Mouse (Mus musculus): Measurements from ENCODE around the gene Ecd. TPM values are rescaled to one million over a fixed set of nuclear protein-coding genes. Genes with fewer than 3 reads are reported as not detected.

Ecd gene
- total RNA-seq, 1 experiment: 53.5 TPM

GRCm38 (mm10) chr14:20368271-20368670, 20.4 kb upstream of the Ecd start:
- DNase-seq (ENCODE audit: low read depth, low spot score): no peak
- H3K4me3 ChIP-seq (ENCODE audit: insufficient read depth in 1 of 2, low read depth in 1 of 2, low read length in 2 of 2, poor library complexity in 1 of 2, severe bottlenecking in 1 of 2): no peak overlapping the region
- in situ Hi-C loops (cut with MboI; ENCODE audit: low sequenced_read_pairs in 2 of 2, unreplicated experiment in 2 of 2): no loop called here
- H3K9ac ChIP-seq (ENCODE audit: insufficient read depth, low read depth, low read length, poor library complexity, severe bottlenecking): no peak overlapping the region
- no peaks in the 10 kb centered on the region for H3K4me1 ChIP-seq (ENCODE audit: control insufficient read depth in 2 of 2, insufficient read depth in 2 of 2, low read length in 2 of 2, poor library complexity in 1 of 2)
- TF ChIP-seq HCFC1 (IDR thresholded peaks at IDR 0.05; ENCODE audit: borderline replicate concordance, insufficient read depth, low read length): no peak
- no peak for TF ChIP-seq CHD2 (IDR thresholded peaks at IDR 0.05; ENCODE audit: low read depth, low read length)
- TF ChIP-seq ZNF384 (IDR thresholded peaks at IDR 0.05; ENCODE audit: low read depth, low read length): no peak
- TF ChIP-seq ZC3H11A (IDR thresholded peaks at IDR 0.05; ENCODE audit: borderline replicate concordance, low read depth, low read length): no peak
- no peak for TF ChIP-seq MAFK (IDR thresholded peaks at IDR 0.05; ENCODE audit: insufficient read depth, low read depth, low read length)
- H3K27ac ChIP-seq (ENCODE audit: insufficient read depth, low read depth, low read length, poor library complexity, severe bottlenecking): no peak overlapping the region
- H3K9me3 ChIP-seq (ENCODE audit: control insufficient read depth, insufficient read depth, low read depth, low read length): no peaks in the 10 kb centered on the region
- H3K36me3 ChIP-seq (ENCODE audit: control insufficient read depth, insufficient read depth, low read length, poor library complexity, severe bottlenecking): no peaks in the 10 kb centered on the region

- no peak for TF ChIP-seq ZNF384 (IDR thresholded peaks at IDR 0.05; ENCODE audit: low read depth, low read length)
- no peak for TF ChIP-seq ZC3H11A (IDR thresholded peaks at IDR 0.05; ENCODE audit: borderline replicate concordance, low read depth, low read length)
- TF ChIP-seq CHD2 (IDR thresholded peaks at IDR 0.05; ENCODE audit: low read depth, low read length): no peak
- no peak for TF ChIP-seq HCFC1 (IDR thresholded peaks at IDR 0.05; ENCODE audit: borderline replicate concordance, insufficient read depth, low read length)
- no peak for TF ChIP-seq MAFK (IDR thresholded peaks at IDR 0.05; ENCODE audit: insufficient read depth, low read depth, low read length)
Measured at GRCm38 (mm10) chr14:20363230-20363629, 15.3 kb upstream of the Ecd start.

GRCm38 (mm10) chr14:20347441-20347990, 405 bp downstream of the Ecd start:
- no peaks in the 10 kb centered on the region; the same call in 1 of the 2 replicates for H3K9me3 ChIP-seq (ENCODE audit: control insufficient read depth, insufficient read depth, low read depth, low read length)
- peaks cover 4% of the 10 kb centered on the region for H3K36me3 ChIP-seq (ENCODE audit: control insufficient read depth, insufficient read depth, low read length, poor library complexity, severe bottlenecking)
- peak overlapping the region; percentile 81 for H3K27ac ChIP-seq (ENCODE audit: insufficient read depth, low read depth, low read length, poor library complexity, severe bottlenecking)
- DNase-seq (ENCODE audit: low read depth, low spot score): no peak
- no peak for TF ChIP-seq HCFC1 (IDR thresholded peaks at IDR 0.05; ENCODE audit: borderline replicate concordance, insufficient read depth, low read length)
- TF ChIP-seq MAFK (IDR thresholded peaks at IDR 0.05; ENCODE audit: insufficient read depth, low read depth, low read length): no peak
- TF ChIP-seq CHD2 (IDR thresholded peaks at IDR 0.05; ENCODE audit: low read depth, low read length): no peak
- no peak for TF ChIP-seq ZNF384 (IDR thresholded peaks at IDR 0.05; ENCODE audit: low read depth, low read length)
- TF ChIP-seq ZC3H11A (IDR thresholded peaks at IDR 0.05; ENCODE audit: borderline replicate concordance, low read depth, low read length): no peak
- no peaks in the 10 kb centered on the region for H3K4me1 ChIP-seq (ENCODE audit: control insufficient read depth in 2 of 2, insufficient read depth in 2 of 2, low read length in 2 of 2, poor library complexity in 1 of 2)
- peak overlapping the region; percentile 85 to 97 for H3K4me3 ChIP-seq (ENCODE audit: insufficient read depth in 1 of 2, low read depth in 1 of 2, low read length in 2 of 2, poor library complexity in 1 of 2, severe bottlenecking in 1 of 2)
- in situ Hi-C loops (cut with MboI; ENCODE audit: low sequenced_read_pairs in 2 of 2, unreplicated experiment in 2 of 2): no loop called here
- H3K9ac ChIP-seq (ENCODE audit: insufficient read depth, low read depth, low read length, poor library complexity, severe bottlenecking): peak overlapping the region; percentile 99

More at GRCm38 (mm10) chr14:20363230-20363629, 15.3 kb upstream of the Ecd start:
- no peak overlapping the region for H3K27ac ChIP-seq (ENCODE audit: insufficient read depth, low read depth, low read length, poor library complexity, severe bottlenecking)
- DNase-seq (ENCODE audit: low read depth, low spot score): no peak
- H3K4me1 ChIP-seq (ENCODE audit: control insufficient read depth in 2 of 2, insufficient read depth in 2 of 2, low read length in 2 of 2, poor library complexity in 1 of 2): no peaks in the 10 kb centered on the region
- no peak overlapping the region for H3K4me3 ChIP-seq (ENCODE audit: insufficient read depth in 1 of 2, low read depth in 1 of 2, low read length in 2 of 2, poor library complexity in 1 of 2, severe bottlenecking in 1 of 2)
- H3K9me3 ChIP-seq (ENCODE audit: control insufficient read depth, insufficient read depth, low read depth, low read length): no peaks in the 10 kb centered on the region
- H3K9ac ChIP-seq (ENCODE audit: insufficient read depth, low read depth, low read length, poor library complexity, severe bottlenecking): no peak overlapping the region
- in situ Hi-C loops (cut with MboI; ENCODE audit: low sequenced_read_pairs in 2 of 2, unreplicated experiment in 2 of 2): no loop called here
- H3K36me3 ChIP-seq (ENCODE audit: control insufficient read depth, insufficient read depth, low read length, poor library complexity, severe bottlenecking): no peaks in the 10 kb centered on the region; the same call in 1 of the 2 replicates

GRCm38 (mm10) chr14:20345885-20346284, 2.0 kb downstream of the Ecd start:
- DNase-seq (ENCODE audit: low read depth, low spot score): no peak
- TF ChIP-seq MAFK (IDR thresholded peaks at IDR 0.05; ENCODE audit: insufficient read depth, low read depth, low read length) (no peak), ZC3H11A (IDR thresholded peaks at IDR 0.05; ENCODE audit: borderline replicate concordance, low read depth, low read length) (no peak), HCFC1 (IDR thresholded peaks at IDR 0.05; ENCODE audit: borderline replicate concordance, insufficient read depth, low read length) (no peak), ZNF384 (IDR thresholded peaks at IDR 0.05; ENCODE audit: low read depth, low read length) (no peak), CHD2 (IDR thresholded peaks at IDR 0.05; ENCODE audit: low read depth, low read length) (no peak)
- Histone ChIP-seq H3K4me1 (ENCODE audit: control insufficient read depth in 2 of 2, insufficient read depth in 2 of 2, low read length in 2 of 2, poor library complexity in 1 of 2) (no peaks in the 10 kb centered on the region), H3K9me3 (ENCODE audit: control insufficient read depth, insufficient read depth, low read depth, low read length) (no peaks in the 10 kb centered on the region; the same call in 1 of the 2 replicates), H3K4me3 (ENCODE audit: insufficient read depth in 1 of 2, low read depth in 1 of 2, low read length in 2 of 2, poor library complexity in 1 of 2, severe bottlenecking in 1 of 2) (no peak overlapping the region), H3K36me3 (ENCODE audit: control insufficient read depth, insufficient read depth, low read length, poor library complexity, severe bottlenecking) (peaks cover 2% of the 10 kb centered on the region), H3K9ac (ENCODE audit: insufficient read depth, low read depth, low read length, poor library complexity, severe bottlenecking) (no peak overlapping the region), H3K27ac (ENCODE audit: insufficient read depth, low read depth, low read length, poor library complexity, severe bottlenecking) (no peak overlapping the region)
- in situ Hi-C loops (cut with MboI; ENCODE audit: low sequenced_read_pairs in 2 of 2, unreplicated experiment in 2 of 2): no loop called here

All from ES-E14 (cell line).